Mouse (Mus musculus) heart, embryonic 13.5 days (tissue): ENCODE results near the gene Stard13. TPM values are rescaled to one million over a fixed set of nuclear protein-coding genes. Genes with fewer than 3 reads are reported as not detected.

Source experiments
- ATAC-seq: fragments of 200-750 bp; cut with Nextera tagmentation; 2 replicates; pipeline ENCODE4 v1.8.0; 2017; ENCODE audit warnings: moderate TSS enrichment; ENCODE audit not compliant: insufficient number of reproducible peaks, low FRiP score, low TSS enrichment; ENCODE audit errors: extremely low read depth
- H3K27ac ChIP-seq: fragments of 300-500 bp; sonication (generic); replicated peaks from 2 replicates; pipeline ENCODE4 v1.5.1; 2015; ENCODE audit warnings: moderate library complexity, mild to moderate bottlenecking, inconsistent platforms
- H3K27me3 ChIP-seq: fragments of 300-500 bp; sonication (generic); replicated peaks from 2 replicates; pipeline ENCODE4 v1.6.1; 2015; ENCODE audit warnings: mild to moderate bottlenecking, inconsistent platforms
- H3K36me3 ChIP-seq: fragments of 300-500 bp; sonication (generic); 2 replicates; pipeline ENCODE4 v1.6.1; 2015; ENCODE audit warnings: mild to moderate bottlenecking, inconsistent platforms
- H3K4me1 ChIP-seq: fragments of 300-500 bp; sonication (generic); 2 replicates; pipeline ENCODE4 v1.6.1; 2015; ENCODE audit warnings: inconsistent platforms
- H3K4me2 ChIP-seq: fragments of 300-500 bp; sonication (generic); 2 replicates; pipeline ENCODE4 v1.6.1; 2015; ENCODE audit warnings: inconsistent platforms, mild to moderate bottlenecking, moderate library complexity
- H3K4me3 ChIP-seq: fragments of 300-500 bp; sonication (generic); 2 replicates; pipeline ENCODE4 v1.5.1; 2015; ENCODE audit warnings: moderate library complexity, mild to moderate bottlenecking, inconsistent platforms
- H3K9ac ChIP-seq: fragments of 300-500 bp; sonication (generic); 2 replicates; pipeline ENCODE4 v1.6.1; 2015; ENCODE audit warnings: inconsistent platforms, mild to moderate bottlenecking, moderate library complexity
- H3K9me3 ChIP-seq: fragments of 300-500 bp; sonication (generic); 2 replicates; pipeline ENCODE4 v1.6.1; 2016; ENCODE audit warnings: inconsistent platforms
- WGBS: fragments of 180-500 bp; shearing (Covaris S2); methylation state at CpG from one replicate; pipeline ENCODE4 v1.1.7; 2015; ENCODE audit warnings: mixed read lengths; 5-methylcytosine and 5-hydroxymethylcytosine counted together
- polyA plus RNA-seq: library from polyadenylated mRNA; unstranded; fragments of >200 nt; fragmentation: Nextera tagmentation; extraction: Ambion mirVana; gene quantifications from 2 replicates; pipeline ENCODE4 v1.2.1, GENCODE M21; 2015

The Stard13 gene
- polyA plus RNA-seq, 1 experiment from 2014 or later, result 4.7 TPM

DNA sequence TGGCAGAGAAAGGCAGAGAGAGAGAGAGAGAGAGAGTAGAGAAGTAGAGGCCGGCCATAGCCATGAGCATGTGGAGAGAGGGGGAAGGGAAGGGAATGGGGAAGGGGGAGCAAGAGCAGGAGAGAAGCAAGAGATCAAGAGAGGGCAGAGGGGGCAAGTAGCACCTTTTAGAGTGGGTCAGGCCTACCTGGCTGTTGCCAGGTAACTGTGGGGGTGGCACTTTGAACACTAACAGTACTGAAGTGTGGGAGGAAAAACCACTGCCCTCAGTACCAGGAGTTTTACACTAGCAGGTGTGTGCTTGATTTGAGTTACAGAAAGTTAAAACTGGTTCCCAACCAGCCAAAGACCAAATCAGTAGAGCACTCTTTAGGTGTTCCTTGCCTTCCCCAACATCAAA, 78.4 kb downstream of the Stard13 start:
- H3K4me1 ChIP-seq, result peaks cover 19% of the 10 kb centered on the region
- H3K9me3 ChIP-seq, result no peaks in the 10 kb centered on the region
- 50% methylated on average over 1 of the region's 1 CpGs for WGBS
- H3K4me3 ChIP-seq, result no peak overlapping the region
- no peak for ATAC-seq
- H3K9ac ChIP-seq, result no peak overlapping the region
- no peak overlapping the region for H3K4me2 ChIP-seq
- no peaks in the 10 kb centered on the region for H3K27me3 ChIP-seq
- 0 out of 2 replicates have a peak overlapping the region, but pooled peaks have one; percentile 40 for H3K27ac ChIP-seq
- H3K36me3 ChIP-seq, result no peaks in the 10 kb centered on the region

GRCm38 (mm10) chr5:151154780-151155179, 78.9 kb downstream of the Stard13 start:
- Histone ChIP-seq H3K4me1 (peaks cover 19% of the 10 kb centered on the region), H3K27ac (0 out of 2 replicates have a peak overlapping the region, but pooled peaks have one; percentile 40), H3K4me2 (no peak overlapping the region), H3K9ac (no peak overlapping the region), H3K4me3 (no peak overlapping the region), H3K27me3 (no peaks in the 10 kb centered on the region), H3K36me3 (no peaks in the 10 kb centered on the region), H3K9me3 (no peaks in the 10 kb centered on the region)
- WGBS, result 33% methylated on average over 3 of the region's 3 CpGs
- no peak for ATAC-seq

DNA sequence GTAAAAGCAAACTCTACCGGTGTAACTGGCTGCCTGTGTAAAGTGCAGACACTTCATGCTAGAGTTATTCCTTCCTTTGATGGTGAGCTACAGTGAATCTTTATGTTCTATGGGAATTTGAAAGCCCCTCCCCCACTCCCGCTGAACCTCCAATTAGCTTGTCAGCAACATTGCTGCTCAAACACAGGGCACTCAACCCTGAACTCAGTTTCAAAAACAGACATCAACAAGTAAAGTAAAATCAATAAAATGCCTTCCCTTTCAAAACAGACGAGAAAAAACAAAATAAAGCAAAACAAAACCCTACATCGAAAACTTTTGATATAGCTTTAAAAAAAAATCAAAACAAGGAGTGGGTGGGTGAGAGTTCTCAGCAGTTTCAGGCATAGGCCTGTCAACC, 79.6 kb downstream of the Stard13 start:
- Histone ChIP-seq H3K9ac (no peak overlapping the region), H3K27ac (no peak overlapping the region), H3K4me2 (no peak overlapping the region), H3K4me3 (no peak overlapping the region), H3K9me3 (no peaks in the 10 kb centered on the region), H3K4me1 (peaks cover 19% of the 10 kb centered on the region), H3K27me3 (no peaks in the 10 kb centered on the region), H3K36me3 (no peaks in the 10 kb centered on the region)
- WGBS, result 67% methylated on average over 4 of the region's 4 CpGs
- no peak for ATAC-seq

DNA sequence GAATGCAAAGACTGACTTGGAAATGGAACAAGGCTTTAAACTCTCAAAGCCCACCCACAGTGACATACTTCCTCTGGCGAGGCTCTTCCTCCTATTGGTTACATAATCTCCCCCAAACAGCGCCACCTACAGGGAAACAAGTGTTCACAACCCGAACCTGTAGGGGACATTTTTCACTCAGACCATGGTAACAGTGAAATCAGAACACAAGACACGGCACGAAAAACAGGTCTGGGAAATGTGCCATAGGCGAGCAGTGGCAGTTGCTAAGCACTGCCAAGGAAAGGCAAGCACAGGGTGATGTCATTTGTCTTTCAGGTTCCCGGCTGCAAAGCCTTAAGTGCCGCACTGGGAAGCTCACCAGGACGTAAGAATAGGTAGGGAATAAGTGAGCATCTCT, 82.1 kb downstream of the Stard13 start:
- no peak overlapping the region for H3K27ac ChIP-seq
- H3K36me3 ChIP-seq, result no peaks in the 10 kb centered on the region
- no peaks in the 10 kb centered on the region for H3K27me3 ChIP-seq
- no peak overlapping the region for H3K4me3 ChIP-seq
- peaks cover 19% of the 10 kb centered on the region for H3K4me1 ChIP-seq
- no peak overlapping the region for H3K9ac ChIP-seq
- no peak for ATAC-seq
- no peak overlapping the region for H3K4me2 ChIP-seq
- 82% methylated on average over 9 of the region's 9 CpGs for WGBS
- H3K9me3 ChIP-seq, result no peaks in the 10 kb centered on the region

DNA sequence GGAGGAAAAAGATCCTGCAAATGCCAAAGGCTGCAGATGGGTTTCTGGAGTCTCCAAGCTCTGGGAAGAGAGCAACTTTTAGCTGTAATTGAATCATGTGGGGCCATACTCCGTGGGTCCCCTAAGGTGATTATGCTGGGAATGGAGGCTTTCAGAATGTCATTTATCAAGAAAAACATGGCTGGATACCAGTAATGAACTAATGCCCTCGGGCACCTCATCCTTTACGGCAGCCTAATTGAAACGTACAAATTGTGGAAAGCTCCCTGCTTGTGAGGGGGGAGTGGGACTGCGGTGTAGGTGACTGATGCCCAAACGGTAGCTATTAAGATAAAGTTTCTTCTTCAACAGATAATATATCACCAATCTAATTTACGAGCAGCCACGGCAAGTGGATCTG, 84.1 kb downstream of the Stard13 start:
- ATAC-seq, result no peak
- WGBS, result 60% methylated on average over 8 of the region's 8 CpGs
- H3K4me3 ChIP-seq, result no peak overlapping the region

DNA sequence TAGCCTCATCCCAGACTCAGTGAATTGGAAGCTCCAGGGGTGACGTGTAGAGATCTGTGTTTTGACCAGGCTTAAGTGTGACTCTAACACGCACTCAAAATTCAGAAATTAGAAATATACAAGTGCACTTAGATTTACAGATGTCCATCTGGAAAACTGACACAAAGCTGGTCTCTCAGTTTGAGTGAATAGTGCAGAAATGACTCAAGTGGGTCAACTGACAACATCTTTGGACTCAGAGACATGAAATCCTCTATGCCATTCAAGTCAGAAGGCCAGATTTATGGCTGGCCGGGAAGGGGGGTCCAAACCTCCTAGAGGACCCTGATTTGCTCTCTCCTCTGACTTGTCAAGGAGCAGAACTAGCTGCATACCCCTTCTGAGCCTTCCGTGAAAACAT, 85.6 kb downstream of the Stard13 start:
- no peak overlapping the region for H3K27ac ChIP-seq
- no peak overlapping the region for H3K9ac ChIP-seq
- peaks cover 9% of the 10 kb centered on the region for H3K4me1 ChIP-seq
- no peaks in the 10 kb centered on the region for H3K27me3 ChIP-seq
- 83% methylated on average over 4 of the region's 4 CpGs for WGBS
- no peaks in the 10 kb centered on the region for H3K9me3 ChIP-seq
- H3K4me3 ChIP-seq, result no peak overlapping the region
- H3K4me2 ChIP-seq, result no peak overlapping the region
- H3K36me3 ChIP-seq, result no peaks in the 10 kb centered on the region
- no peak for ATAC-seq

More for the DNA sequence above, 84.1 kb downstream of the Stard13 start:
- Histone ChIP-seq H3K36me3 (no peaks in the 10 kb centered on the region), H3K9me3 (no peaks in the 10 kb centered on the region), H3K4me1 (peaks cover 3% of the 10 kb centered on the region), H3K4me2 (no peak overlapping the region), H3K27me3 (no peaks in the 10 kb centered on the region), H3K9ac (no peak overlapping the region), H3K27ac (no peak overlapping the region)

DNA sequence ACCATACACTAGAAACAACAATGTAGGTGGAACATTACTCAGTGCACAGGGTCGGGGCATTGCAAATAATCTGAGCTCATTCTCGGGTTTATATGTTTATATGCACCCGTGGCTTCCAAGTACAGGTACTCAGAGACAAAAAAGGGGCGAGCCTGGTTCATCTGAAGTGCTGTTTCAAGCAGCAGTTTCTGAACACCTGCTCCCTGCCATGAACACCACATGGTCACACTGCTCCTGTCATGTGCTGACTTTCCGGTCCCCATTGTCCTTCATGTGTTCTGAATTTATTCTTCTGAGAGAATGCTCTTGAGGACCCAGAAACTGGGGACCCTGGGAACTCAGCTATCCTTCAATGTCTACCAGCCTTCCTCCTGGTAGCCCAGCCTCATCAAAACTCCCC, 87.8 kb downstream of the Stard13 start:
- H3K9me3 ChIP-seq, result no peaks in the 10 kb centered on the region
- H3K27me3 ChIP-seq, result no peaks in the 10 kb centered on the region
- ATAC-seq, result no peak
- no peak overlapping the region for H3K9ac ChIP-seq
- H3K27ac ChIP-seq, result no peak overlapping the region
- H3K4me3 ChIP-seq, result no peak overlapping the region
- WGBS, result 75% methylated on average over 5 of the region's 5 CpGs
- H3K4me1 ChIP-seq, result peaks cover 26% of the 10 kb centered on the region
- H3K4me2 ChIP-seq, result no peak overlapping the region
- no peaks in the 10 kb centered on the region for H3K36me3 ChIP-seq

DNA sequence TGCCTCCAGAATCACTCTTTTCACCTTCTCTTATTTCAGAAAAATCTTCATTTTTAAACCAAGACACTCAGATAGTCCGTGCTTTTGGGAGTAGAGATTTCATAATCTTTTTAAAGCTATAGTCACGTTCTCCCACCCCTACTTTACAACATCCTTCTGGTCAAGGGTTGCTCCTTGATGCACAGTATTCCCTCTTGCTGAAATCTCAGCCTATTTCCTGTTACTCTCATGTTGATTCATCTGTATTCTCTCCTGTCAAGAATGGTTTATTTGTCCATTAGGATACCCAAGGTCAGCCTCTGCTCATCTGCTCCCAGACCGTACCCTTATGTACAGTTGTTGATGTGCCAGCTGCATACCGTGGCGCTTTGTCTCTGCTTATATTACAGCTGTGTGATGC, 89.7 kb downstream of the Stard13 start:
- no peak for ATAC-seq
- no peaks in the 10 kb centered on the region for H3K36me3 ChIP-seq
- no peak overlapping the region for H3K9ac ChIP-seq
- no peak overlapping the region for H3K4me3 ChIP-seq
- no peaks in the 10 kb centered on the region for H3K9me3 ChIP-seq
- WGBS, result 79% methylated on average over 5 of the region's 5 CpGs
- H3K4me2 ChIP-seq, result no peak overlapping the region
- H3K27me3 ChIP-seq, result no peaks in the 10 kb centered on the region
- no peak overlapping the region; the same call in 1 of the 2 replicates for H3K27ac ChIP-seq
- peaks cover 26% of the 10 kb centered on the region for H3K4me1 ChIP-seq

- Histone ChIP-seq H3K9ac (peak overlapping the region; percentile 61), H3K9me3 (no peaks in the 10 kb centered on the region), H3K4me1 (peaks cover 31% of the 10 kb centered on the region), H3K27ac (peak overlapping the region; percentile 79), H3K27me3 (no peaks in the 10 kb centered on the region), H3K4me3 (no peak overlapping the region), H3K36me3 (no peaks in the 10 kb centered on the region), H3K4me2 (no peak overlapping the region)
- WGBS, result 33% methylated on average over 11 of the region's 11 CpGs
- no peak for ATAC-seq
Measured at GRCm38 (mm10) chr5:151142671-151143601, 90.7 kb downstream of the Stard13 start.

- no peaks in the 10 kb centered on the region for H3K9me3 ChIP-seq
- 34% methylated on average over 5 of the region's 5 CpGs for WGBS
- no peak overlapping the region for H3K4me2 ChIP-seq
- no peak overlapping the region for H3K4me3 ChIP-seq
- peak overlapping the region; percentile 79 for H3K27ac ChIP-seq
- H3K27me3 ChIP-seq, result no peaks in the 10 kb centered on the region
- H3K9ac ChIP-seq, result no peak overlapping the region
- no peak for ATAC-seq
- peaks cover 38% of the 10 kb centered on the region for H3K4me1 ChIP-seq
- H3K36me3 ChIP-seq, result no peaks in the 10 kb centered on the region
Measured at GRCm38 (mm10) chr5:151142241-151142640, 91.4 kb downstream of the Stard13 start.

DNA sequence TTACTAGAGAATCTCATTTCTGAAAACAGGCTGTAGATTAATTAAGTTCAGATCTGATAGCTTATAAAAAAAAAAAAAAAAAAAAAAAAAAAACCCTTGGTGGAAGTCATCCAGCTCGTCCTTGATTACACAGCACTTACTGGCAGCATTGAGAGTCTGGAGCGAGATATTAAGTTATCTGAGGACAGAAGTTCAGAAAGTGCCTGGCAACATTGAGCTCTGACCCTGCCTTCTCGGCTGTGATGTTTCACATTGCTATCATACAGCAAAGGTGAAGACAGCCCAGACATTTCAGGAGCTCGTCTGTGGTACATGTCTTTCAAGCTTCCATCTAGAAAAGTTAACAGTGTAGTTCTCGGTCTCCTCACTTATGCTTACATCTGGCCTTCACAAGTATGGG, 95.7 kb downstream of the Stard13 start:
- WGBS, result 32% methylated on average over 5 of the region's 5 CpGs
- Histone ChIP-seq H3K4me1 (peaks cover 48% of the 10 kb centered on the region), H3K36me3 (no peaks in the 10 kb centered on the region), H3K27ac (peak overlapping the region; percentile 15), H3K4me2 (no peak overlapping the region), H3K9ac (no peak overlapping the region), H3K4me3 (no peak overlapping the region), H3K27me3 (no peaks in the 10 kb centered on the region), H3K9me3 (no peaks in the 10 kb centered on the region)
- ATAC-seq, result no peak

DNA sequence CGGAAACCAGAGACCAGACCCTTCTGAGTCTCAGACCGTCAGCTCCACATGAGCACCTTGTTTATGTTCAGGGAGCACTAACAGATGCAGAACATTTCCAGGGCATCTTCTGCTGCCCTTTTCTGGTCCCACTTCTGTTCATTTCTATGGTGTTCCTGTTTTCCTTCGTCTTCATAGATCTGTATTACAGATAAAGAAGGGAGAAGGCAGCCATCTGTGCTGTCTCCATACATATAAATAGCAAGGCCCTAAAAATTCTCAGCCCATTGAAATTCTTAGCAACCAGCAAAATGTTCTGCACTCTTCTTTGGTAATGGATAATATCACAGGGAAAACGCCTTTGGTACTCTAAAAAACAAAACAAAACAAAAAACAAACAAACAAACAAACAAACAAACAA, 96.3 kb downstream of the Stard13 start:
- no peaks in the 10 kb centered on the region for H3K9me3 ChIP-seq
- H3K4me3 ChIP-seq, result no peak overlapping the region
- H3K27ac ChIP-seq, result no peak overlapping the region
- no peak overlapping the region for H3K4me2 ChIP-seq
- no peak for ATAC-seq
- H3K9ac ChIP-seq, result no peak overlapping the region
- peaks cover 42% of the 10 kb centered on the region for H3K4me1 ChIP-seq
- no peaks in the 10 kb centered on the region for H3K36me3 ChIP-seq
- WGBS, result 77% methylated on average over 4 of the region's 4 CpGs
- no peaks in the 10 kb centered on the region for H3K27me3 ChIP-seq
